Comparison of ENCODE assay signal across 8 mouse cellular contexts in the genomic region with DNA sequence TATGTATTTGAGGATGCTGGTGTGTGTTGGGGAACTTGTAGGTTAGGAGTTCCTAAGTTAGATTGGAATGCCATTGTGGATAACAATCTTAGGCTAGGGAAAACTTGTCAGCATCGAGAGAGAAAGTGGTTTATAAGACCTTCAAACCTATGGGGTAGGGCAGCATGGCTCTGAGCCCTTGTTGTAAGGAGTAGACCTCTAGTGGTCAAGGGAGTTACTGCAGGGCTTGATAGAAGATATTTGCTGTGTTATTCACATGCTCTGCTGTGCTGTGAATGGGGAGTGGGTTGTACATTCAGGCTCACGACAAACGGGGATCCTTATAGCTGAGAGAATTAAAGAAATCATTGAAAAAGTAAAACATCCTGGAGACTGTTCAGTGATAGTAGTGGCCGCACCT. TPM values are rescaled to one million over a fixed set of nuclear protein-coding genes. Genes with fewer than 3 reads are reported as not detected.
DNase-seq lines count a peak whose midpoint lies in the region; ATAC-seq and TF ChIP-seq lines count a peak whose summit lies in the region.

No protein-coding gene starts in this region.

- H3K4me3 ChIP-seq in hindbrain, embryonic 14.5 days (replicated peaks; ENCODE audit: low read length), result no peak overlapping the region
- H3K4me3 ChIP-seq in hindbrain, embryonic 13.5 days, result no peak overlapping the region
- no peak overlapping the region for H3K4me3 ChIP-seq in CH12.LX (replicated peaks in 1 of 3; ENCODE audit: low read depth in 2 of 3, low read length in 2 of 3, poor library complexity in 1 of 3)
- H3K4me3 ChIP-seq in embryonic fibroblast, embryonic 13.5 days (ENCODE audit: insufficient read depth, low read length), result no peak overlapping the region

- peaks cover 24% of the 10 kb centered on the region for H3K4me1 ChIP-seq in hindbrain, embryonic 14.5 days (replicated peaks; ENCODE audit: control insufficient read depth, insufficient read depth, low read length)
- peaks cover 37% of the 10 kb centered on the region for H3K4me1 ChIP-seq in hindbrain, embryonic 13.5 days (replicated peaks)
- no peaks in the 10 kb centered on the region for H3K4me1 ChIP-seq in CH12.LX (ENCODE audit: control insufficient read depth in 1 of 2, insufficient read depth in 2 of 2)
- H3K4me1 ChIP-seq in embryonic fibroblast, embryonic 13.5 days (ENCODE audit: control insufficient read depth, insufficient read depth, low read length), result no peaks in the 10 kb centered on the region

- H3K4me2 ChIP-seq in hindbrain, embryonic 14.5 days (replicated peaks), result no peak overlapping the region
- H3K4me2 ChIP-seq in hindbrain, embryonic 13.5 days, result no peak overlapping the region
- H3K4me2 ChIP-seq in CH12.LX (ENCODE audit: insufficient read depth, low read depth, poor library complexity, severe bottlenecking), result no peak overlapping the region

- no peaks in the 10 kb centered on the region for H3K27me3 ChIP-seq in hindbrain, embryonic 14.5 days (ENCODE audit: control insufficient read depth, insufficient read depth, low read length)
- no peaks in the 10 kb centered on the region; the same call in 1 of the 2 replicates for H3K27me3 ChIP-seq in hindbrain, embryonic 13.5 days
- H3K27me3 ChIP-seq in CH12.LX (replicated peaks), result no peaks in the 10 kb centered on the region

- in situ Hi-C loops in CH12.LX (cut with MboI; ENCODE audit: low pct_ligation_motif_present, low pct_unique_long_range_greater_than_20kb, low sequenced_read_pairs), result no loop called here

- no peak for ATAC-seq in hindbrain, embryonic 14.5 days (ENCODE audit: low FRiP score)
- no peak for ATAC-seq in hindbrain, embryonic 13.5 days (ENCODE audit: low FRiP score)

- H3K27ac ChIP-seq in hindbrain, embryonic 14.5 days, result no peak overlapping the region
- no peak overlapping the region for H3K27ac ChIP-seq in hindbrain, embryonic 13.5 days
- H3K27ac ChIP-seq in CH12.LX (ENCODE audit: insufficient read depth, low read depth), result no peak overlapping the region
- no peak overlapping the region for H3K27ac ChIP-seq in embryonic fibroblast, embryonic 13.5 days (ENCODE audit: insufficient read depth, low read length)

- TF ChIP-seq CTCF in CH12.LX (conservative IDR thresholded peaks at IDR 0.05 in 1 of 2, IDR thresholded peaks at IDR 0.05 in 1 of 2; ENCODE audit: low read depth in 2 of 2, low read length in 2 of 2), result peak; percentile 20 to 25; a peak in 2 of 4 replicates
- TF ChIP-seq CTCF in embryonic fibroblast, embryonic 13.5 days (IDR thresholded peaks at IDR 0.05; ENCODE audit: borderline replicate concordance, insufficient read depth, low read length), result peak; percentile 21; the same call in 1 of the 2 replicates

- no peak for TF ChIP-seq POLR2A in CH12.LX (IDR thresholded peaks at IDR 0.05; ENCODE audit: low read depth, low read length)
- TF ChIP-seq POLR2A in embryonic fibroblast, embryonic 13.5 days (IDR thresholded peaks at IDR 0.05; ENCODE audit: low read depth, low read length), result no peak

- 43% methylated on average over 4 of the region's 4 CpGs for WGBS in hindbrain, embryonic 14.5 days
- 42% methylated on average over 4 of the region's 4 CpGs for WGBS in hindbrain, embryonic 13.5 days

- no peaks in the 10 kb centered on the region for H3K36me3 ChIP-seq in hindbrain, embryonic 14.5 days (replicated peaks; ENCODE audit: control insufficient read depth, insufficient read depth)
- no peaks in the 10 kb centered on the region for H3K36me3 ChIP-seq in hindbrain, embryonic 13.5 days
- H3K36me3 ChIP-seq in CH12.LX (replicated peaks in 1 of 2; ENCODE audit: control insufficient read depth in 1 of 2, insufficient read depth in 1 of 2, low read length in 1 of 2), result no peaks in the 10 kb centered on the region

- no peak overlapping the region for H3K9ac ChIP-seq in hindbrain, embryonic 14.5 days
- no peak overlapping the region for H3K9ac ChIP-seq in hindbrain, embryonic 13.5 days
- no peak overlapping the region for H3K9ac ChIP-seq in CH12.LX (ENCODE audit: insufficient read depth, low read depth)

- no peak; the same call in none of the 2 replicates for TF ChIP-seq RAD21 in CH12.LX (IDR thresholded peaks at IDR 0.05; ENCODE audit: low read depth, low read length)

- DNase-seq in hindbrain, embryonic 14.5 days (ENCODE audit: low spot score), result peak; percentile 77
- DNase-seq in CH12.LX (ENCODE audit: extremely low read depth) (peak; percentile 3), ZHBTc4 (ENCODE audit: low read depth, low spot score) (peak; percentile 80)
- DNase-seq in layer of hippocampus, adult 9-10 months (ENCODE audit: low spot score), result peak; percentile 65
- DNase-seq in retina, embryonic 14.5 days (ENCODE audit: low spot score), result peak; percentile 87
- no peak for DNase-seq in urinary bladder, postnatal 4 days (ENCODE audit: low spot score in 2 of 2)

- no peaks in the 10 kb centered on the region for H3K79me2 ChIP-seq in CH12.LX (replicated peaks; ENCODE audit: control insufficient read depth, extremely low read depth, insufficient read depth, poor library complexity, severe bottlenecking)

- TF ChIP-seq EP300 in CH12.LX (IDR thresholded peaks at IDR 0.05; ENCODE audit: low read length), result no peak

- dilution Hi-C loops in CH12.LX (cut with MboI; ENCODE audit: extremely low pct_ligation_motif_present, extremely low pct_unique_long_range_greater_than_20kb, low sequenced_read_pairs), result no loop called here

- no peaks in the 10 kb centered on the region for H3K9me3 ChIP-seq in hindbrain, embryonic 14.5 days (ENCODE audit: control insufficient read depth, low read length)
- no peaks in the 10 kb centered on the region for H3K9me3 ChIP-seq in hindbrain, embryonic 13.5 days
- peaks cover 80% of the 10 kb centered on the region for H3K9me3 ChIP-seq in CH12.LX (replicated peaks; ENCODE audit: low read length)

TF ChIP-seq in CH12.LX, 34 proteins besides CTCF, POLR2A, EP300 and RAD21:
- TF ChIP-seq MAZ (IDR thresholded peaks at IDR 0.05; ENCODE audit: low read depth, low read length), result no peak

RNA-seq across cellular contexts. Expression of a gene that starts 35.8 kb away (rescaled TPM):
- 22.0 and 28.1 TPM in 2 replicates for polyA plus RNA-seq in hindbrain, embryonic 14.5 days (2014; fragmentation: Nextera tagmentation; extraction: Ambion mirVana)
- polyA plus RNA-seq in hindbrain, embryonic 13.5 days (2015; fragmentation: Nextera tagmentation; extraction: Ambion mirVana), result 18.1 and 25.0 TPM in 2 replicates
- 0.17 and 0.64 TPM in 2 replicates for total RNA-seq in CH12.LX (2012; rRNA removed)
- 0.66 and 0.68 TPM in 2 replicates for total RNA-seq in CH12.LX (2014; rRNA removed)
- polyA plus RNA-seq in CH12.LX (2012; ENCODE audit: insufficient read length, low read depth), result 0.36 and 0.49 TPM in 2 replicates
- 9.4 and 11.2 TPM in 2 replicates for polyA plus RNA-seq in embryonic fibroblast, embryonic 13.5 days (2011; ENCODE audit: insufficient read length, low read depth, missing spikeins)

Comparison
In these comparisons a context has a peak if more than half of its experiments do, and no peak if none do; other contexts are left out.
1. DNase-seq: peak in hindbrain, embryonic 14.5 days (single experiment), CH12.LX (single experiment), ZHBTc4 (single experiment), layer of hippocampus, adult 9-10 months (single experiment) and retina, embryonic 14.5 days (single experiment); none in urinary bladder, postnatal 4 days (0 of 2).